In the genomic region with DNA sequence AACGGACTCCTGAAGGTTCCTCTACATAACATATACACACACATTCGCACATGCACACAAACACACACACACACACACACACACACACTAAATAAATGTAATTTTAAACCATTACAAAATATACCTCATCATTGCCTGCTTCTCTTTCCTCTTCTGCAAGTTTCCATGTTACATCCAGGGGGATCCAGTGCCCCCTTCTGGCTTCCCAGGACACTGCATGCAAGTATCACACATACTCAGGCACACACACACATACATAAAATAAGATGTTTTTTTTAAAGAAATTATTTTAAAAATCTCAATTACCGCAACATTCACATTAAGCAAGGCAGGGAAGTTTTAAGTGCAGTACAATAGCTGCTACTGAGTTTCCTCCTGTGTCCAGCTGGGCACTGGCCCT, we compare ENCODE assay signal across 18 mouse cellular contexts.
"Had no signal": no experiment of that assay in that cellular context is flagged by ENCODE, and none has a peak within 500 bp of the region (broad histone marks: within the 10 kb centered on the region; RNA-seq: fewer than 3 reads in every experiment).

No protein-coding gene starts in this region.

- H3K36me3 ChIP-seq: kidney, embryonic 15.5 days; limb, embryonic 10.5 days; limb, embryonic 13.5 days; liver, embryonic 13.5 days; neural tube, embryonic 13.5 days had no signal

- H3K9me3 ChIP-seq: kidney, embryonic 15.5 days; limb, embryonic 10.5 days; limb, embryonic 13.5 days; neural tube, embryonic 13.5 days had no signal

- H3K27me3 ChIP-seq: kidney, embryonic 15.5 days; limb, embryonic 13.5 days; liver, embryonic 13.5 days; neural tube, embryonic 13.5 days had no signal

- DNase-seq: kidney, adult 2 months; kidney, postnatal 10 days; kidney, postnatal 36 days; layer of hippocampus, adult 9-11 months; liver, embryonic 13.5 days; lung, adult 2 months; lung, postnatal 14 days; lung, postnatal 4 days; midbrain, embryonic 14.5 days; retina, postnatal 1 day; thymus, postnatal 25 days had no signal

- H3K4me2 ChIP-seq: kidney, embryonic 15.5 days; limb, embryonic 13.5 days; liver, embryonic 13.5 days; midbrain, embryonic 11.5 days; neural tube, embryonic 13.5 days had no signal

- H3K4me1 ChIP-seq: kidney, embryonic 15.5 days; limb, embryonic 10.5 days; limb, embryonic 13.5 days; liver, embryonic 13.5 days had no signal

- H3K9ac ChIP-seq: kidney, embryonic 15.5 days; limb, embryonic 13.5 days; liver, embryonic 13.5 days; neural tube, embryonic 13.5 days had no signal

- ATAC-seq: intestine, postnatal 0 days had no signal

- H3K27ac ChIP-seq: kidney, embryonic 15.5 days; limb, embryonic 10.5 days; limb, embryonic 13.5 days; liver, embryonic 13.5 days; neural tube, embryonic 13.5 days had no signal

- H3K4me3 ChIP-seq: kidney, embryonic 15.5 days; limb, embryonic 10.5 days; limb, embryonic 13.5 days; liver, embryonic 13.5 days; myocyte; neural tube, embryonic 13.5 days had no signal
